Mouse (Mus musculus): ENCODE results near the gene Rnaseh2c.
A peak's percentile ranks its signal among the peaks of the same experiment; 100 is the strongest.

Gene Rnaseh2c

GRCm38 (mm10) chr19:5637069-5638047, 35.7 kb downstream of the Rnaseh2c start, which contains the start of gene Rela:
TSS of gene Rela (plus strand) at chr19:5637483.
- DNase-seq: peak; percentile 92

GRCm38 (mm10) chr19:5638416-5639005, 36.8 kb downstream of the Rnaseh2c start:
- DNase-seq: no peak

GRCm38 (mm10) chr19:5640339-5640738, 38.7 kb downstream of the Rnaseh2c start:
- DNase-seq: no peak

GRCm38 (mm10) chr19:5641021-5641420, 39.3 kb downstream of the Rnaseh2c start:
- DNase-seq: no peak

GRCm38 (mm10) chr19:5641641-5642040, 40.0 kb downstream of the Rnaseh2c start:
- no peak for DNase-seq

GRCm38 (mm10) chr19:5645280-5645679, 43.6 kb downstream of the Rnaseh2c start:
- DNase-seq: no peak

GRCm38 (mm10) chr19:5646731-5647330, 45.2 kb downstream of the Rnaseh2c start:
- no peak for DNase-seq

GRCm38 (mm10) chr19:5647791-5648190, 46.1 kb downstream of the Rnaseh2c start:
- no peak for DNase-seq

- DNase-seq: peak; percentile 81
These were observed 47.0 kb downstream of the Rnaseh2c start for GRCm38 (mm10) chr19:5648401-5649297.

- peak; percentile 75 for DNase-seq
These were observed 47.6 kb downstream of the Rnaseh2c start for GRCm38 (mm10) chr19:5649298-5649741.

GRCm38 (mm10) chr19:5651502-5652274, 50.0 kb downstream of the Rnaseh2c start:
- DNase-seq: no peak

- no peak for DNase-seq
These were observed 50.9 kb downstream of the Rnaseh2c start for GRCm38 (mm10) chr19:5652570-5652969.

- no peak for DNase-seq
These were observed 52.5 kb downstream of the Rnaseh2c start for GRCm38 (mm10) chr19:5653969-5654719.

GRCm38 (mm10) chr19:5654720-5655298, 53.1 kb downstream of the Rnaseh2c start:
- DNase-seq: no peak
